Comparison of ENCODE assay signal across 9 mouse cellular contexts in genomic region chr10:120898357-120898756, GRCm38 (mm10). TPM values are rescaled to one million over a fixed set of nuclear protein-coding genes. Genes with fewer than 3 reads are reported as not detected.
DNase-seq lines count a peak whose midpoint lies in the region; ATAC-seq and TF ChIP-seq lines count a peak whose summit lies in the region.
"Had no signal": no experiment of that assay in that cellular context is flagged by ENCODE, and none has a peak within 500 bp of the region (broad histone marks: within the 10 kb centered on the region; RNA-seq: fewer than 3 reads in every experiment).

No protein-coding gene starts in this region.

- no peaks in the 10 kb centered on the region for H3K27me3 ChIP-seq in heart, adult 2 months (ENCODE audit: control insufficient read depth, insufficient read depth, low read length)
- no peaks in the 10 kb centered on the region for H3K27me3 ChIP-seq in Patski
- peaks cover 13% of the 10 kb centered on the region; the same call in 1 of the 2 replicates for H3K27me3 ChIP-seq in forebrain, embryonic 16.5 days (replicated peaks; ENCODE audit: control insufficient read depth, insufficient read depth, low read length)

- TF ChIP-seq EP300 in heart, adult 2 months (IDR thresholded peaks at IDR 0.05; ENCODE audit: insufficient read depth, low read depth, low read length), result no peak

- H3K27ac ChIP-seq in heart, adult 2 months, result peak overlapping the region; percentile 91
- H3K27ac ChIP-seq in forebrain, embryonic 16.5 days (ENCODE audit: low read length), result no peak overlapping the region
- H3K27ac ChIP-seq: macrophage had no signal

- peaks cover 8% of the 10 kb centered on the region for H3K36me3 ChIP-seq in heart, adult 2 months (ENCODE audit: control insufficient read depth, insufficient read depth, low read length)
- H3K36me3 ChIP-seq in forebrain, embryonic 16.5 days (ENCODE audit: control insufficient read depth, insufficient read depth), result no peaks in the 10 kb centered on the region

- DNase-seq in heart, adult 2 months, result peak; percentile 55 to 72
- no peak for DNase-seq in heart, adult 8-10 months (ENCODE audit: low spot score)
- no peak for DNase-seq in Patski (ENCODE audit: low read depth, low spot score)
- peak; percentile 42 for DNase-seq in induced T-regulatory cell, adult 2 months (ENCODE audit: low read depth)
- peak; percentile 27 for DNase-seq in lung, postnatal 14 days
- DNase-seq in urinary bladder, postnatal 14 days (ENCODE audit: low spot score), result no peak

- no peak for TF ChIP-seq CTCF in heart, adult 2 months (IDR thresholded peaks at IDR 0.05)
- no peak for TF ChIP-seq CTCF in Patski (IDR thresholded peaks at IDR 0.05)

- in situ Hi-C loops in Patski (cut with MboI; ENCODE audit: low pct_unique_long_range_greater_than_20kb), result no loop called here

- H3K4me3 ChIP-seq in heart, adult 2 months, result peak overlapping the region; percentile 60
- H3K4me3 ChIP-seq in forebrain, embryonic 16.5 days (replicated peaks; ENCODE audit: low read length), result peak overlapping the region; percentile 61

- peaks cover 14% of the 10 kb centered on the region for H3K4me1 ChIP-seq in heart, adult 2 months (ENCODE audit: control insufficient read depth, insufficient read depth, low read length)
- peaks cover 20% of the 10 kb centered on the region for H3K4me1 ChIP-seq in forebrain, embryonic 16.5 days (replicated peaks; ENCODE audit: control insufficient read depth, insufficient read depth, low read length)

- H3K9ac ChIP-seq in heart, adult 2 months (ENCODE audit: low read depth, low read length), result peak overlapping the region; percentile 98
- H3K9ac ChIP-seq in forebrain, embryonic 16.5 days (replicated peaks; ENCODE audit: low read depth, low read length), result peak overlapping the region; percentile 57

- intact Hi-C loops in heart, adult 2 months (cut with DNase I), result loop anchor here (2.0 to 5.0 kb wide), 2 partner anchors 22 to 79 kb away; partner anchors contain the start of gene Lemd3

- ATAC-seq in Patski, result peak; percentile 58
- ATAC-seq in forebrain, embryonic 16.5 days, result peak; percentile 27
- no peak for ATAC-seq in inflammation-experienced regulatory T-cells, adult 6 months

- peak overlapping the region; percentile 95 for H3K4me2 ChIP-seq in forebrain, embryonic 16.5 days (ENCODE audit: low read length)

- H3K9me3 ChIP-seq in forebrain, embryonic 16.5 days (ENCODE audit: control insufficient read depth, low read length), result no peaks in the 10 kb centered on the region

- WGBS in heart, adult 2 months, result under 1% methylated on average over 48 of the region's 49 CpGs
- under 1% methylated on average over 43 of the region's 49 CpGs for WGBS in forebrain, embryonic 16.5 days

- CTCF ChIA-PET in Patski (lab: Charles Lee), result no interaction called here

- no peaks in the 10 kb centered on the region for H3K79me2 ChIP-seq in heart, adult 2 months (replicated peaks; ENCODE audit: control insufficient read depth, insufficient read depth, low read length)

- no peak for TF ChIP-seq POLR2A in heart, adult 2 months (IDR thresholded peaks at IDR 0.05; ENCODE audit: insufficient read depth, low read depth, low read length)

- POLR2A ChIA-PET in Patski (lab: Charles Lee), result interaction anchor here (0.7 kb wide), 1 partner anchor 243 kb away, joined by 3 read pairs; no protein-coding TSS in a partner anchor

RNA-seq across cellular contexts. Expression of gene Msrb3, which starts 0.5 kb away (rescaled TPM):
- total RNA-seq in heart, adult 2 months (2021), result 10 to 100 TPM; 88.7 to 92.5 TPM
- polyA plus RNA-seq in heart, adult 2 months (2012; rRNA removed), result 53.5 and 86.5 TPM in 2 replicates
- 100 to 1,000 TPM in 2 of 4 experiments, 10 to 100 TPM in 2; 84.9 to 110 (median 102) TPM for total RNA-seq in heart, adult 8-10 months (2022)
- polyA plus RNA-seq in Patski (2021), result 36.9 TPM
- polyA plus RNA-seq in forebrain, embryonic 16.5 days (2015; fragmentation: Nextera tagmentation; extraction: Ambion mirVana), result 1.1 and 1.6 TPM in 2 replicates
- under 1 TPM in 2 of 3 experiments, not detected in 1; 0.17 to 0.48 TPM for polyA plus RNA-seq in inflammation-experienced regulatory T-cells, adult 6 months (2017; shearing (Covaris generic))

Comparison
In these comparisons a context has a peak if more than half of its experiments do, and no peak if none do; other contexts are left out.
1. DNase-seq: peak in heart, adult 2 months (2 of 2), induced T-regulatory cell, adult 2 months (single experiment) and lung, postnatal 14 days (single experiment); none in heart, adult 8-10 months (single experiment), Patski (single experiment) and urinary bladder, postnatal 14 days (single experiment).
2. RNA of gene Msrb3, which starts 0.5 kb away (polyA plus RNA-seq): 53.5 to 86.5 TPM in heart, adult 2 months and 36.9 TPM in Patski (single experiment); 1.1 to 1.6 TPM in forebrain, embryonic 16.5 days and 0.17 to 0.48 TPM in inflammation-experienced regulatory T-cells, adult 6 months; every median in the first group is over 10 times any median in the second.